Mouse (Mus musculus): ENCODE data around the gene Dynll2. TPM values are rescaled to one million over a fixed set of nuclear protein-coding genes. Genes with fewer than 3 reads are reported as not detected.

Dynll2 gene
- total and polyA plus RNA-seq, 2 experiments from 2014 or later = 56.8 to 72.1 TPM

DNA sequence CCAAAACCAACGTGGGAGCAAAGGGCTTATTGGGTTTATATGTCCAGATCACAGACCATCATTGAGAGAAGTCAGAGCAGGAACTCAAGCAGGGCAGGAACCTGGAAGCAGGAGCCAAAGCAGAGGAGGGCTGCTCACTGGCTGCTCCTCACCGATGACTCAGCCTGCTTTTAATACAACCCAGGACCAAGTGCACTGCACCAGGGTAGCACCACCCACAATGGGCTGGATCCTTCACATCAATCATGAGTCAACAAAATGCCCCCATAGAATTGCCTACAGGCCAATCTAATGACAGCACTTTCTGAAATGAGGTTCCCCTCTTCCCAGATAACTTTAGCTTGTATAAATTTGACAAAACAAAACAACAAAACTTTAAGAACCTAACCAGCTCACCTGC, 16.8 kb upstream of the Dynll2 start:
- no peak overlapping the region for H3K27ac ChIP-seq (ENCODE audit: low read depth, low read length)
- no peak overlapping the region for H3K9ac ChIP-seq (replicated peaks; ENCODE audit: low read length, poor library complexity, severe bottlenecking)
- H3K36me3 ChIP-seq (ENCODE audit: insufficient read depth, low read length) = 0 out of 2 replicates have a peak, but pooled peaks cover 3% of the 10 kb centered on the region
- no peaks in the 10 kb centered on the region for H3K9me3 ChIP-seq (ENCODE audit: low read length)
- no peak overlapping the region for H3K4me3 ChIP-seq (ENCODE audit: low read depth, low read length)
- H3K4me1 ChIP-seq (ENCODE audit: insufficient read depth, low read length) = no peaks in the 10 kb centered on the region
- ATAC-seq (ENCODE audit: low FRiP score) (no peak), DNase-seq (ENCODE audit: low spot score) (no peak)
- H3K27me3 ChIP-seq (ENCODE audit: insufficient read depth, low read length) = no peaks in the 10 kb centered on the region
- H3K4me2 ChIP-seq (ENCODE audit: low read depth, low read length, poor library complexity, severe bottlenecking) = no peak overlapping the region
- no peak for TF ChIP-seq CTCF (IDR thresholded peaks at IDR 0.05)
- 63% methylated on average over 2 of the region's 2 CpGs for WGBS

DNA sequence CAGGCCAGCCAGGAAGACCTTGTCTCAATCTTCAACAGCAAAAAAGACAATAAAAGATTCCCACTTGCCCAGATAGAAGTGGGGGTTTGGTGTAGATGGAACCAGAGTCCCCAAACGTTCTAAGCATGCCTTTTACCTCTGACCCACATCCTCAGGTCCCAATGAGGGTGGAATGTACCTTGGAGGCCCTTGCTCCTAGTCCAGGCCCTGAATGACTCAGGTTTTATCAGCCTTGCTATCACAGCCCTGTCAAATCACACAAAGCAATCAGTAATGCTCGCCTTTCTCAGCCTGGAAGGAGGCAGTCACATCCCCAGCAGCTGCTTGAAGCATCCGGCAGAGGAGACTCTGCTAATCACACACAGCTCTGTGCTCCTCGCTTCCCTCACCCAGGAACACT, 15.4 kb upstream of the Dynll2 start:
- H3K9ac ChIP-seq (replicated peaks; ENCODE audit: low read length, poor library complexity, severe bottlenecking) = no peak overlapping the region
- H3K9me3 ChIP-seq (ENCODE audit: low read length) = no peaks in the 10 kb centered on the region
- DNase-seq (ENCODE audit: low spot score) = no peak
- ATAC-seq (ENCODE audit: low FRiP score) = no peak
- H3K27me3 ChIP-seq (ENCODE audit: insufficient read depth, low read length) = no peaks in the 10 kb centered on the region
- 66% methylated on average over 4 of the region's 4 CpGs for WGBS
- no peak overlapping the region for H3K27ac ChIP-seq (ENCODE audit: low read depth, low read length)
- no peak overlapping the region for H3K4me3 ChIP-seq (ENCODE audit: low read depth, low read length)
- H3K36me3 ChIP-seq (ENCODE audit: insufficient read depth, low read length) = 0 out of 2 replicates have a peak, but pooled peaks cover 3% of the 10 kb centered on the region
- no peak overlapping the region for H3K4me2 ChIP-seq (ENCODE audit: low read depth, low read length, poor library complexity, severe bottlenecking)
- no peaks in the 10 kb centered on the region for H3K4me1 ChIP-seq (ENCODE audit: insufficient read depth, low read length)
- TF ChIP-seq CTCF (IDR thresholded peaks at IDR 0.05) = no peak

DNA sequence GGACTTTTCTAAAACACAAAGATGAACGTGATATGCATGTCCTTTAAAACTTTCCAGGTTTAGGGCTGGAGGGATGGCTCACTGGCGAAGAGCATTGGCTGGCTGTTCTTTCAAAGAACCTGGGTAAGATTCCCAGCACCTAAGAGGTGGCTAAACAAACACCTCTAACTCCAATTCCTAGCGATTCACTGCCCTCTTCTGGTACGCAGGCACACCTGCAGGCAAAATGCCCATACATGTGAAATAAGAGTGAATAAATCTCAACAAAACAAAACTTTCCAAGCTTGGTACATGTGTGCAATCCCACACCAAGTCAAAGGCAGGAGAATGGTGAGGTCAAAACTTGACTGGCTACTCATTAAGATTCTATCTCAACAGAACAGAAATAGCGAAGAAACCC, 12.4 kb upstream of the Dynll2 start:
- no peak overlapping the region for H3K4me3 ChIP-seq (ENCODE audit: low read depth, low read length)
- 0 out of 2 replicates have a peak, but pooled peaks cover 3% of the 10 kb centered on the region for H3K36me3 ChIP-seq (ENCODE audit: insufficient read depth, low read length)
- 92% methylated on average over 5 of the region's 5 CpGs for WGBS
- DNase-seq (ENCODE audit: low spot score) (no peak), ATAC-seq (ENCODE audit: low FRiP score) (no peak)
- H3K27me3 ChIP-seq (ENCODE audit: insufficient read depth, low read length) = no peaks in the 10 kb centered on the region
- no peak overlapping the region for H3K27ac ChIP-seq (ENCODE audit: low read depth, low read length)
- H3K4me1 ChIP-seq (ENCODE audit: insufficient read depth, low read length) = no peaks in the 10 kb centered on the region
- H3K9ac ChIP-seq (replicated peaks; ENCODE audit: low read length, poor library complexity, severe bottlenecking) = no peak overlapping the region
- H3K4me2 ChIP-seq (ENCODE audit: low read depth, low read length, poor library complexity, severe bottlenecking) = no peak overlapping the region
- no peaks in the 10 kb centered on the region for H3K9me3 ChIP-seq (ENCODE audit: low read length)
- TF ChIP-seq CTCF (IDR thresholded peaks at IDR 0.05) = no peak; the same call in 1 of the 2 replicates

DNA sequence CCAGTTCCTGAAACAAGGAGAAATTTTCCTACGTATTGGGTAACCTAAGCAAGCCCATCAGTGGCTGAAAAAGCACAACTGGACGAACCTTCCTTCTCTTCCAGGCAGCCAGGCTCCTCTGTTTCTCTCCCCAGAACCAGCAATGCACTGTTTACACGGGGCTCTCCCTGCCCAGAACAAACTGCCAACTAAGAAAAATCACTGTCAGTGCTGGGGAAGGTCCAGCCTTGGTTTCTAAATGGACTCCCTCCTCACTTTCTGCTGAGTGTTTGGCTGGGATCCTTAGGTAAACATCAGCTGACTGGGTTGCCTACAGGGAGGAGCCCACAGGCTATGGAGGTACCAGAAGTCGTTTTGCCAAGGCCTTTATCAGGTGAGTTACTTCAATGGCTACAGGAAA, 4.5 kb upstream of the Dynll2 start:
- H3K36me3 ChIP-seq (ENCODE audit: insufficient read depth, low read length) = no peaks in the 10 kb centered on the region
- ATAC-seq (ENCODE audit: low FRiP score) (no peak), DNase-seq (ENCODE audit: low spot score) (no peak)
- H3K27me3 ChIP-seq (ENCODE audit: insufficient read depth, low read length) = no peaks in the 10 kb centered on the region
- H3K4me3 ChIP-seq (ENCODE audit: low read depth, low read length) = no peak overlapping the region
- 57% methylated on average over 4 of the region's 4 CpGs for WGBS
- no peak overlapping the region for H3K9ac ChIP-seq (replicated peaks; ENCODE audit: low read length, poor library complexity, severe bottlenecking)
- H3K27ac ChIP-seq (ENCODE audit: low read depth, low read length) = no peak overlapping the region
- H3K4me1 ChIP-seq (ENCODE audit: insufficient read depth, low read length) = no peaks in the 10 kb centered on the region
- no peak overlapping the region for H3K4me2 ChIP-seq (ENCODE audit: low read depth, low read length, poor library complexity, severe bottlenecking)
- no peaks in the 10 kb centered on the region for H3K9me3 ChIP-seq (ENCODE audit: low read length)
- no peak for TF ChIP-seq CTCF (IDR thresholded peaks at IDR 0.05)

DNA sequence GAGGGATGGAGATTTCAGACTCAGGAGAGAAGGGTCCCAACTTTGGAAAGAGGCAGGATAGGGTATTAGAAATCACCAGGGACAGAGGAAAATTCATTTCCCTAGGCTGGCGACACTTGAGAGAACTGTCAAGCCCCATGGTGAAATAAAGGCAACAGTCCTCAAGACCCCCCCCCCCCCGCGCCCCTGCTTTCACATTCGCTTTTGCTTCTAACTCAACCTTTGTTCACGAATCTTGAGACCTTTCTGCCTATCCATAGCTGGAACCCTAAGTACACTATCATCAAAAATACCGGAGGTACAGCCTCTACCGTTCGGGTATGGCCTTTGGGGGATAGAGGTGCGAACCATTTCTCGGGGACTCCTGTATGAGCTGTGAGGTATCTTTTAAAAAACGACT, 528 bp upstream of the Dynll2 start:
- DNase-seq (ENCODE audit: low spot score) (no peak), ATAC-seq (ENCODE audit: low FRiP score) (no peak)
- TF ChIP-seq CTCF (IDR thresholded peaks at IDR 0.05) = no peak
- Histone ChIP-seq H3K4me2 (ENCODE audit: low read depth, low read length, poor library complexity, severe bottlenecking) (peak overlapping the region; percentile 90), H3K9me3 (ENCODE audit: low read length) (no peaks in the 10 kb centered on the region), H3K27me3 (ENCODE audit: insufficient read depth, low read length) (no peaks in the 10 kb centered on the region), H3K4me1 (ENCODE audit: insufficient read depth, low read length) (peaks cover 13% of the 10 kb centered on the region; the same call in 1 of the 2 replicates), H3K9ac (replicated peaks; ENCODE audit: low read length, poor library complexity, severe bottlenecking) (peak overlapping the region; percentile 42), H3K27ac (ENCODE audit: low read depth, low read length) (peak overlapping the region; percentile 97), H3K4me3 (ENCODE audit: low read depth, low read length) (peak overlapping the region; percentile 100), H3K36me3 (ENCODE audit: insufficient read depth, low read length) (peaks cover 7% of the 10 kb centered on the region; the same call in 1 of the 2 replicates)
- WGBS = 53% methylated on average over 11 of the region's 11 CpGs

DNA sequence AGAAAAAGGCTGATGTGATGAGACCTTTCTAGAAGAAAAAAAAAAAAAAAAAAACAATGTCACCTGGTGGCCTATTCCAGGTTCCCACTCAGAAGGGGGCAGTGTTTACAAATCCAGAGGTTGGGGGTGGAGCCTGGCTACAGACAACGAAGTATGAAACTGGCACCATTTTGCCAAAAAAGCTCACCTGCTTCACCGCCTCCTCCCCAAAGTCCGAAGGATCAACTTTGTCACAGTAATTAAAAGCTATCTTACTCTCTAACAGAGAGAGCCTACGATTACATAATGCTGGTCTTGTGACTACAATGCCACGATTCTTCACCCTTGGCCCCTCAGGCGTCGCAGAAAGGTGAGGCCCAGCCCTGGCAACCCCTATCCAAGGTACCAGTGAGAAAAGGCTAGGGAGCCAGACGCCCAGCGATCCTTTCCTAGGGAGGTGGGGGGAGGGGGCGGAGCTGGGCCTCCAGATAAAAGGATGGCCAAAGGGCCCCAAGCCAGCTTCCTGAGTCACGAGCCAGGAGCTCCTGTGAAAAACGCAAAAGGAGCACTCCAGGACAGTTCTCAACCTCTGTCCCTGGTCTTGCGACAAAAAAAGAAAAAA, 1.1 kb downstream of the Dynll2 start:
- Histone ChIP-seq H3K36me3 (ENCODE audit: insufficient read depth, low read length) (peaks cover 19% of the 10 kb centered on the region), H3K27me3 (ENCODE audit: insufficient read depth, low read length) (no peaks in the 10 kb centered on the region), H3K9ac (replicated peaks; ENCODE audit: low read length, poor library complexity, severe bottlenecking) (peak overlapping the region; percentile 98), H3K27ac (ENCODE audit: low read depth, low read length) (peak overlapping the region; percentile 97), H3K4me3 (ENCODE audit: low read depth, low read length) (peak overlapping the region; percentile 100), H3K4me2 (ENCODE audit: low read depth, low read length, poor library complexity, severe bottlenecking) (peak overlapping the region; percentile 90), H3K9me3 (ENCODE audit: low read length) (no peaks in the 10 kb centered on the region), H3K4me1 (ENCODE audit: insufficient read depth, low read length) (peaks cover 13% of the 10 kb centered on the region; the same call in 1 of the 2 replicates)
- peak; percentile 70 for DNase-seq (ENCODE audit: low spot score)
- peak; percentile 7 for ATAC-seq (ENCODE audit: low FRiP score)
- TF ChIP-seq CTCF (IDR thresholded peaks at IDR 0.05) = peak; percentile 66
- WGBS = under 1% methylated on average over 13 of the region's 13 CpGs
